Mouse (Mus musculus) forelimb bud, embryonic 11.5 days (tissue): ENCODE measurements around the gene Opa3.

Experiments used
- DNase-seq: peaks from one replicate; pipeline ENCODE4 v3.0.0-alpha.2; 2012; ENCODE audit warnings: low read depth, low spot score

The Opa3 gene

DNA sequence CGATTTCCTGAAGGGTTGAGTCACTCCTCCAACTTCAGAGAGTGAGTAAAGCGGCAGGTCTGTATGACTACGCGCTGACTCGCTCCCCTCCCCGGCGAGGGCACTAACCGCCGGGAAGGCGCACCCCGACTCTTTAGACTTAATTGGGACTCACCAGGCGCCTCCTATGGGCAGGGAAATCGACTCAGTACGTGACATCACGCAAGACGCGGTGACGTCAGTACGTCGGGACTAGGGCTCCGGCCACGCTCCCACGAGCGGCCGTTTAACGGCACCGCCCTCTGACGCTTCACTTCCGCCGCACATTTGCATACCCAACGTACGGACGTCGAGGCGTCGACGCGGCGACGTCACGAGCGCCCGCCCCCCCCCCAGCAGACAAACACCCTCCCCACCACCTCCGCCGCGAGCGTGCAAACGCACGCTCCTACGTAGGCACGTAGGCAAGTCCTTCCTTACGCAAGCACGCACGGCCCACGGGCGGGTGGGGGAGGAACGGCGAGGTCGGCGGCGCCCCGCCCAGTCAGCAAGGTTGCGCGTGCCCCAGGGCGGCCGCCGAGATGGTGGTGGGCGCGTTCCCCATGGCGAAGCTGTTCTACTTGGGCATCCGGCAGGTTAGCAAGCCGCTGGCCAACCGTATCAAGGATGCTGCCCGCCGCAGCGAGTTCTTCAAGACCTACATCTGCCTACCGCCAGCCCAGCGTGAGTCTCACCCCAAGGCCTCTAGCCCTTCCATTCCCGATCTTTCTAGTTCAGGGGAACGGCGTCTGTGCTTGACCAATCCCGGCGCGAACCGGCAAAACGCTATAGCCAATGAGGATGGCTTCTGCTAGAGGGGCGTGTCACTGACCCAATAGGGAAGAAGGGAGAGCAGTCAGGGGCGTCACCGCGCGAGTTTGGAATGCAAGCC, at the start of gene Opa3:
Opa3 (plus strand) TSS at position 452 of the 910 bp plus-strand sequence.
- peak; percentile 100 for DNase-seq

DNA sequence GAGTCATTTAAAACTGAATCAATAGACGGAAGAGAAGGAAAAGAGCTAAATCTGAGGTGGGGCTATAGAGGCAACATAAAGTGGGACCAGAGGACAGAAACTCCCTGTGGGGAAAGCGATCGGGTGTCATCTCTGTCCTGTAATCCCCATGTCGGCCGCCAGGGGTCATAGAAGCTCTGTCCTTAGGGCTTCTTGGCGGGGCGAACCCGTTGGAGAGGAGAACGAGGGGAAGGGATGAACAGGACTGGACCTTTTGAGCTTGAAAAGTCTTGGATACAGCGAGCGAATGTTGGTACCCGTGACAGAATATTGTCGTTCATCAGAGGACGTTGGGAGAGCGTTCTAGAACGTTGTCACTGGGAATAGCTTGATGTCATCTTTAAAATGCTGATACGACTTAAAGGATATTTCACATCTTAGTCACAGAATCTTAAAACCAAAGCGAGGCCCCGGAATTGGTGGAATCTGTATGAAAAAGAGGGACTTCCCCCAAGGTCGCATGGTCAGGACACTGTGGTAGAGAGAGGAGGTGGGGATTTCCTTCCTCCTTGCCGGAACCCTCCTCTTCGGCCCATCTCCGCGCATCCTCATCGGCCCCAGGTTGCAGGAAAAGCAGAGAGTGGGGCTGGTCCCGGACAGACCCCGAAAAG, 49.6 kb upstream of the Opa3 start:
- peak; percentile 67 for DNase-seq

DNA sequence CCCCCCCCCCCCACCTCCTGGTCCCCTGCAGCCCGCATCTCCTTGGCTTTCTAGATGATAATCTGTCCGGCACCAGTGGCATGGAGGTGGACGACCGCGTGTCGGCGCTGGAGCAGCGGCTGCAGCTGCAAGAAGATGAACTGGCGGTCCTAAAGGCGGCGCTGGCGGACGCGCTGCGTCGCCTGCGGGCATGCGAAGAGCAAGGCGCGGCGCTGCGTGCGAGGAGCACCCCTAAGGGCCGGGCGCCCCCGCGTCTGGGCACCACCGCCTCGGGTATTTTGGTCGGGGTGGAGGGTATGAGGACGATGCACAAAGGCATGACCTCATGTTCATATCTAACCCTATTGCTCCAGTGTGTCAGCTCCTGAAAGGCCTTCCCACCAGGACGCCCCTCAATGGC, 49.0 kb upstream of the Opa3 start:
- DNase-seq: peak; percentile 57

DNA sequence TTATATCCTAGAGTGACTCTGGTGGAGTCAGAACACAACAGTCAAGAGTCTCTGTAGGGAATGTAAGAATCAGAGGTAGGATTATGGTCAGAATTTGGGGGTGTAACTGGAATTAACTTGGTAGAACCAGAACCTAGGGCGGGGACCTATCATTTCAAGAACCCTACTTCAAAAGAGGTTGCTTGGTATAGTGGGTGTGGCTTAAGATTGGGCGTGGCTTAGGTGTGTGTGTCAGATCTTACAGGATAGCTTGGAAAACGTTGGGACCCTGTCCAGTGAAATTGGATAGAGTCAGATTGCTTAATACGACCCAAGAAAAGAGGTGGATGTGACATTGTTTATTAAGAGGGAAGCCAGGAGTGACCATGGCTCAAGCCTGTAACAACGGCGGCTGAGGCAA, 48.2 kb upstream of the Opa3 start:
- DNase-seq: no peak

DNA sequence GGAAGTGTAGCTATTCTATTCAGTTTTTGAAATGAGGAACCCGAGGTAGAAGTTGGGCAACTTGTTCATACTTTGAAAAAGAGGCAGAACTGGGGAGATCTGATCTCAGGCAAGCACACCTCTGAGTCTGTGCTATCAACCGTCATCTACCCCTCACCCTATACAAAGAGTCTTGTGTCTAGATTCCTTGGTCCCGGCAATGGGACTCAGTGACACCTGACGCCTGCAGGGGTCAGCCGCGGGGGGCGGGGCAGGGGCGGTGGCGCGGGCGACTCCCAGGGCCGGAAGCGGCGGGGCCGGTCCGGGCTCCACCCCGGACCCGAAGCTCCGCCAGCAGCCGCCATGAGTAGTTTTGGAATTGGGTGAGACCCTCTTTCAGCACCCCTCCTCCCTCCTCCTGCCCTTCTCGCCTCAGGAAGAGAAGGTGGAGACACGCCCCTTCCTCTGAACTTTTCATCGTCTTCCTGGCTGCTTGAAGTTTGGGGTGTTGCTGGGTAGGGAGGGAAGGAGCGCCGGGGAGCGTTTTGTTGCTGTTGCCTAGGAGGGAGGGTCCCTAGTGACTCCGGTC, 47.2 kb upstream of the Opa3 start:
- DNase-seq: peak; percentile 39

DNA sequence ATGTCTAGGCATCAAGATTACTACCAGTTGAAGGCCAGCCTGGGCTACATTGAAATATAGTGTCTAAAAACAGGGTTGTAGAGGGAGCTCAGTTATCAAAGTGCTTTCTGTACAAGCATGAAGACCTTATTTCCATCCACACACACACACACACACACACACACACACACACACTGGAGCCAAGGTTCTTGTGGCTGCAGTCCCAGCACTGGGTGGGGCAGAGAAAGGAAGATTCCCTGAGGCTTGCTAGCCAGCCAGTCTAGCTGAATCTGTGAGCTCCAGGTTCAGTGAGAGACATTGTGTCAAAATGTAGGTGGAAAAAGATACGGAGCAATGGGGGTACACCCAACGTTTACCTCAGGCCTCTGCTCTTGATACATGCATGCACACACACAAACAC, 43.9 kb upstream of the Opa3 start:
- DNase-seq: no peak

DNA sequence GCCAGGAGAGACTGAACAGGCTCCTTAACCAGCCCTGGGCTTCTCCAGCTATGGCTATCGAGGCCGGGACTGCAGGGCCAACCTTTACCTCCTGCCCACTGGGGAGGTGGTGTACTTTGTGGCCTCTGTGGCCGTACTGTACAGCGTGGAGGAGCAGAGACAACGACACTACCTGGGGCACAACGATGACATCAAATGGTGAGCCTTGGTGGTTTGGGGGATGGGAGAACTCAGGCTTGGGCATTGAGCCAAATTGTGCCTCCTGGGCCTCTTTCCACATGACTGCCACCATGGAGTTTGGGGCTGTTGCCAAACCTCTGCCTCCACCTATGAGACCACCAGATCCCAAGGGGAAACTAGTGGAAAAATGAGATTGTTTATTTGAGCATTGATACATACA, 43.4 kb upstream of the Opa3 start:
- DNase-seq: no peak

DNA sequence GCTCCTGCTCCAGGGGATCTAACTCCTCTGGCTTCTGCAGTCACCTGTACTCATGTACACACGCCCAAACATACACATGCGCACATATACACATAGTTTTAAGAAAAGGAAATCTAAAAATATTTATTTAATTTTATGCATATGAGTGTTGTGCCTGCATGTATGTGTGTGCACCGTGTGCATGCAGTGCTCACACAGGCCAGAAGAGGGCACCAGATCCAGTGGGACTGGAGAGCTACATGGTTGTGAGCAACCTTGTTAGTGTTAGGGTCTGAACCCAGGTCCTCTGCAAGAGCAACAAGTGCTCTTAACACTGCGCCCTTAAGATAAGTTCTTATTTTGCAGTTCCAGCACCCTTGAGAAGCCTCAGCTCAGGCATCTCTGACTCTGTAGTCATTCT, 33.5 kb upstream of the Opa3 start:
- DNase-seq: no peak

DNA sequence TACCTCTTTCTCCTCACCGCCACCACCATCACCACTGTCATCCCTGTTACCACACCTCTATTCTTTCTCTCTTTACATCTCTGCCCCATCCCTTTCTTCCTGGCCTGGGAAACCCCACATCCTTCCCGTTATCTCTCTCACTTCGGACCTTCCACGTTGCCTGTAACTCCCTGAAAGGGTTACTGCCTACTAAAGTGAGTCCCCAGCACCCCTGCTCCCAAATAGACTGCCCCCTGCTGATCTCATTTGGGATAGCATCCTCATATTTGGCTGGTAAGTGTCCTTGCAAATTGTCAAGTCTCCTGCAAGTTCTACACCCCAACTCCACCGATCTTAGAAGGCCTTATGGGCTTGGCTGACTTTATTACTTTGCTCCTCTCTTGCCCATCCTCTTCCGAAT, 31.5 kb upstream of the Opa3 start:
- no peak for DNase-seq

DNA sequence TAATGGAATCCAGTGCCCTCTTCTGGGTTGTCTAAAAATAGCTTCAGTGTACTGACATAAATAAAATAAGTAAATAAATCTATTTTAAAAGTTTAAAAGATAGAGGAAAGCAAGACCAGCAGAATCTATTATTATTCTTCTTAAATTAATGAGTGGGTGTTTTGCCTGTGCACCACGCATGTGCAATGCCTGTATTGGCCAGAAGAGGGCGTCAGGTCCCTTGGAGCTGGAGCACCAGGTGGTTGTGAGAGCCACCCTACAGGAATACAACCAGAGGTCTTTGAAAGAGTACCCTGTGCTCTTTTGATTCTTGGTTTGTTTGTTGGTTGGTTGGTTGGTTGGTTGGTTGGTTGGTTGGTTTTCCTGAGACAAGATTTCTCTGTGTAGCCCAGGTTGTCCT, 30.1 kb upstream of the Opa3 start:
- DNase-seq: no peak

DNA sequence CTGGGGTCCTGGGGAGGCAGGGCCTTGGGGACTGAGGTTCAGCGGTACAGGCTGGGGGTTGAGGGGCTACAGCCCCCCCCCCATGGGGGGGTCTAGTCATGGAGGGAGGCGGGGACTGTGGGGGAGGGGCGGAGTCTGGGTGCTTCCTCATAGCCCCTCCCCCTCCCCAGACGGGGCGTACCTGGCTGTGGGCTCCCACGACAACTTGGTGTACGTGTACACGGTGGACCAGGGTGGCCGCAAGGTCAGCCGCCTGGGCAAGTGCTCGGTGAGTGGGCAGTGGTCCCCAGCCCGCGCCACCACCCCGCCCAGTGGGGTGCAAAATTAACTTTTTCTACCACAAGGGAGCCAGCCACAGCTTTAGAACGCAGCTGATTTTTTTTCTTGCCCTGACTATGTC, 26.5 kb upstream of the Opa3 start:
- DNase-seq: no peak

DNA sequence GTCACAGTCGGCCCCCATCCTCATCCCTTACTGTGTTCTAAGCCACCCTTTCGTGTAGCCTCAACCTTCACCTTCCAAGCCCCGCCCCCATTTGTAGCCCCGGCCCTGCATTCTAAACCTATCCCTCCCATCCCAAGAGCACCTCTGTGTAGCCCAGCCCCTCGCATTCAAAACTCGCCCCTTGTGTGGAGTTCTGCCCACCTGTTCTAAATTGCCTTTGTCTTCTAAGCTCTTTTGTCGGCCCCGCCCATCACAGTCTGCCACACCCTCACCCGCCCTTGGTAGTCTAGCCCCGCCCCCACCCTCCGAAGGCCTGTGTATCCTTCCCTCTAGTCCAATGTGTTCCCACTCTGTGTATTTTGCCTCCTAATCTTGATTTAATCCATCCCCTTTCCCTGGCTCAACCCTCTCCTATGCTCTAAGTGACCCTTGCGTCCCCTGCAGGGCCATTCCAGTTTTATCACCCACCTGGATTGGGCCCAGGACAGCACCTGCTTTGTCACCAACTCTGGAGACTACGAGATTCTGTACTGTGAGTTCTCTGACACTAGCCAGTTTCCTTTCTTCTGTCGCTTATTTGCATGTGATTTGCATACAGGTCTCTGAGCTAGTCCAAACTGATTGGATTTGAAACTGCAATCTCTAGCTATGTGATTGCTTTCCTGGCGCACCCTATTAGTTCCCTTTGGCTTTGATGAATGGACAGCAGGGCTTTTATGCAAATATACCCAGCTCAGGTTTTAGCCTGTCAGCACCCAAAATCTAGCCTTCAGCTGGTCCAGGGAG, 25.9 kb upstream of the Opa3 start:
- DNase-seq: no peak

DNA sequence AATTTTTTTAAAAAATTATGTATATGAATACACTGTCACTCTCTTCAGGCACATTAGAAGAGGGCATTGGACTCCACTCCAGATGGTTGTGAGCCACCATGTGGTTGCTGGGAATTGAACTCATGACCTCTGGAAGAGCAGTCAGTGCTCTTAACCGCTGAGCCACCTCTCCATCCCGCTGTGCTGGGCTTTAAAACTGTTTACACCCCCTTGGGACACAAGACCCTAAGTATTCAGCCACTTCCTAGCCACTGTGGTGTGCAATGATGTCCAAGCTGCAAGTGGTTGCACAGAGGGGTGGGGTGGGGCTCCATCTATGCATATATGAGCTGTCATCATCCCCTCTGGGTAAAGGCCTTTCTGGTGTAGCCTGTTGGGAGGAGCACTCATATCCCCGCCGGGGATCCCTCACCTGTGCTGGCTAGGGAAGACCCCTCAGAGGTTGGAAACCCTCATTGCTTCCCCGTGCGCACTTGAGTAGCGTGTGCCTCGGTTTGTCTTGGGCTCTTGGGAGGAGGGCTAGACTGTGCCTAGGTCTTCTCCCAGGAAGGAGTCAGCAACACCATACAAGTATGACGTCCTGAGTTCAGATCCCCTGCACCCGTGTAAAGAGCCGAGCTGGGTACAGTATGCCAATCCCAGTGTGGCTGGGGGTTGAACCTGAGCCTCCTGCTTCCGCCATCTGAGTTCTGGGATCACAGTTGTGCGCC, 19.8 kb upstream of the Opa3 start:
- no peak for DNase-seq

DNA sequence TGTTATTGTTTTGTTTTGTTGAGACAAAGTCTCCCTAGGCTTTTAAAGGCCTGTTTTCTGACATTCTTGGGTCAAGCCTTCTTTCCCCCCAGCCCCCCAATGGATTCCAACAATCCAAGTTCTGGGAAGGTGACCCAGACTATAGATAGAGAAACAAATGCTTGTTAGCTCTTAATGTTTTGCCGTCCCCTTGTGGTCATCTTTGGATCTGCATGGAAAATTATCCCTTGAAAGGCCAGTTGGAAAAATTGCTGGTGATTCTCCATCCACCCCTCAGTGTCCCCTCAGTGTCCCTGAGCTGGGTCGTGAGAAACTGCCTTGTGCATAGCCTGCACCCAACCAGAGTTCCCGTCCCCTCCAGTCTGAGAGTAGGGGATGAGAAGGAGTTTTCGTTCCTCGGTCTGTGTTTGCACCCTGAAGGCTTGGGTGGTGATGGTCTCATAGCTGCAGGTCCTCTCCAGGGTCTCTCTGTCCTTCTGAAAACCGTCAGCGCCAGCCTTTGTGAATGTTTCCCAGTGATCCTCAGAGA, 19.1 kb upstream of the Opa3 start:
- DNase-seq: peak; percentile 55

DNA sequence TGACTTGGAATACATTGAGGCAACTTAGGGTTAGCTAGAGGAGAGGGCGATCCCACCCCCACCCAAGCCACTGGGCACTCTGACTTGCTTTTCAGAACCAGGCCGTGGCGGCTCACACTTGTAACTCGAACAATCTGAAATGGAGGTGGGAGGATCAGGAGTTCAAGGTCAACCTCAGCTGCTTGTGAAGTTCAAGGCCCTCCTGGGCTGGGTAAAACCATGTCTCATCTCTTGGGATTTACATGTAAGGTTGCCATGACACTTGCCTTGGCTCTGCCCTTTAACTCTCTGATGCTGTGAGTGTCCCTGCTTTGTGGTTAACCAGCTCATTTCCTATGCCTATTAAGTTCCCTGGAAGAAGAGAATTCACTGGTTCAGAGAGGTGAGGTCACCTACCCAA, 18.6 kb upstream of the Opa3 start:
- no peak for DNase-seq

DNA sequence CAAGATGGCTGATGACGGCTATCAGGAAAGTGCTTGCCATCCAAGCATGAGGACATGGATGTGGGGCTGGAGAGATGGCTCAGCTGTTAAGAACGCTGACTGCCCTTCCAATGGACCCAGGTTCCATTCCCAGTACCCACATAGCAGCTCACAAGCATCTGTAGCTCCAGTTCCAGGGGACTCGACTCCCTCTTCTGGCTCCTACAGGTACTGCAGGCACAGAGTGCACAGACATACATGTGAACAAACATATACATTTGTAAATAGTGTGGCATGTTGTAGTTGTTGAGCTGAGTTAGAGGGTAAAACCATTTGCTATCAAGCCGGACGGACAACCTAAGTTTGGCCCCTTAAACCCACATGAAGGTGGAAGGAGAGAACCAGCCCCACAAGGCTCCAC, 18.1 kb upstream of the Opa3 start:
- no peak for DNase-seq

DNA sequence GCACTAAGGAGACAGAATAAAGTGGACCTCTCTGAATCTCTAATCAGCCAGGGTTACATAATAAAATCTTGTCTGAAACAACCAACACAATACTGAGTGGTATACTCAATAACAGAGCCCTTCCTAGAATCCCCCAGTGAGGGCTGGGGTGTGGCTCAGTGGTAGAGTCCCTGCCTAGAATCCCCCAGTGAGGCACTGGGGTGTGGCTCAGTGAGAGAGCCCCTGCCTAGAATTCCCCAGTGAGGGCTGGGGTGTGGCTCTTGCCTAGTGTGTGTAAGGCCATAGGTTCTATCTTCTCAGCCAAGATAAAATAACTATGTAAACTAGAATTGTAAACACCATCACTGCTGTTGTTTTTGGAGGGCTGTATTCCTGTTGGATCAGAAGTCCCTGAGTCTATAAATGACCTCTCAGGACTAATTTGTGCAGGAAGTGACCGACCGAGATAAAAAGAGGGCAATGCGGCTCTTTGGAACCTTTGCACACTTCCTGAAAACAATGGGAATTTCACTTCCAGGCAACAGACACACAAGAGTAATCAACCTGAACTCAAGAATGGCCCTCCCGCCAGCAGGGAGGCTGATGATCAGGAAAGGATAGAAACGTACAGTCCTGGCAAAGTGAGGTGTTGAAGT, 17.0 kb upstream of the Opa3 start:
- no peak for DNase-seq

DNA sequence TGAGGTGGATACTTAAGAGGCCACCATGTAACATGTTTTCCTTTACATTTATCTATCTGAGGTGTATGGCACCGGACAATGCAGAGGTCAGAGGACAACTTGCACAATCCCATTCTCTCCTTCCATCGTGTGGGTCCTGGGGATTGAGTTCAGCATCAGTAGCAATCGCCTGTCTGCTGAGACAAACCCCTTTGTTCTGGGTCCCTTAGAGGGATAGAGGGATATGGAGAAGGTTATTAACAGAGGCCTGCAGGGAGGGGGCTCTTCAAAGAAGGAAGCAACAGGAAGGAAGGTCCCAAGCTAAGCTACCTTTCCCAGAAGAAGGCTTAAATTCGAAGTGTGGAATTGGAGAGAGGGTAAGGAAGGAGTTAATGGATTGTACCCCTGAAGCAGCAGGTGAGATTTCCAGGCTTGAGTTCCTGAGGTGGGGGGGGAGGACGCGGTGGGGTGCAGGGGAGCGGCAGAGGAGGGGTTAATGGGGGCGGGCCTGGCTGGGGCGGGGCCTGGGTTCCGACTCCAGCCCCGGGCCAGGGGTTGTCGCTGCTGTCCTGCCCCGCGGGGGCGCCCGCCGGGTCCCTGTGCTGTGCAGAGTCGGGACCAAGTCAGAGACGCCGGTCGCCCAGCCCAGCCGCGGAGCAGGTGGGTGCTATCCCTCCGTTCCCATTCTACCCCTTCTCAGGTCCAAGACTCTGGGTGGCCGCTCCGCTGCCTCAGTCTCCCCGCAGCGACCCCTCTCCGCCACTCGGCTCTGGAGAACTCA, 16.0 kb upstream of the Opa3 start, which contains the start of gene Gpr4:
Gpr4 (plus strand) TSS at position 543 of the 760 bp plus-strand sequence.
- DNase-seq: no peak

DNA sequence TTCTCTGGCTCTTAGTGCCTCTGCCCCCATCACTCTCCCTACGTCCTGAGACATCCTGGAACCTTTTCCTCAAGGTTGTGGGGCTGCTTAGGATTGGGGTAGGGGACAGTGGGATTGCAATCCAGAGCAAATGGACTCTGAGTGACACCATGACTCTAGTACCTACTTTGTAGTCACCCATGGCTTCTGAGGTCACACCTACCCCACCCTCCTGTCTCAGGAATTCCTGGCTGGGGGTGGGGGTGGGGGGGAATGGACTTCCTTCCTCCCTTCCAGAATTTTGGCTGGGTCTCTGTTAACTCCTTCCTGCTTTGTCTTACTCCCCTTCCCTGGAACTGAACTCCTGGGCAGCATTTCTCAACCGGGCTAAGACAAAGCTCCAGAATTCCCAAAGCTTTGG, 14.7 kb upstream of the Opa3 start:
- no peak for DNase-seq

DNA sequence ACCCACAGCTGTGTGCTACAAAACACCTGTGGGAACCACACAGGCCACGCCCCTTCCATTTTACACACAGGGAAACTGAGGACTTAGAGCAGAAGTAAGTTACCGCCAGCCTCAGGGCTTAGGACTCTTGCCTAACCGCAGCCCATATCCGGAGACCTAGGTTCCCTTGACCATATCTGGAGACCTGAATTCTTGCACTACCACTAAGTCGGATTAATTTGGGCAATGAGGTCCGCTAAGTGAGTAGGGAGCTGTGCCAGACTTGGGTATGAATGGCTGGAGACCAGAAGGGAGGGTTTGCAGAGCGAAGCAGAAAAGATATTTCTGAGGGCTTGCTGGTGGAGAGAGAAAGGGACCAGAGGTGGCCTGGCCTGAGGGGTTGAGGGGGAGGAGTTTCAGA, 13.8 kb upstream of the Opa3 start:
- no peak for DNase-seq
